Mouse (Mus musculus) intestine, embryonic 14.5 days (tissue): ENCODE data around the gene Rhbdf1. TPM values are rescaled to one million over a fixed set of nuclear protein-coding genes. Genes with fewer than 3 reads are reported as not detected.

Experiments
- ATAC-seq: fragments of 200-750 bp; cut with Nextera tagmentation; replicated peaks from 2 replicates; pipeline ENCODE4 v1.8.0; 2017; ENCODE audit warnings: low read depth, moderate number of reproducible peaks, moderate TSS enrichment, moderate library complexity; ENCODE audit not compliant: low FRiP score, low TSS enrichment
- DNase-seq: peaks from one replicate; pipeline ENCODE4 v3.0.0-alpha.2; 2018; ENCODE audit warnings: low spot score
- H3K27ac ChIP-seq: fragments of 300-500 bp; sonication (generic); 2 replicates; pipeline ENCODE4 v1.5.1; 2014; ENCODE audit warnings: low read depth, mild to moderate bottlenecking, control low read depth
- H3K27me3 ChIP-seq: fragments of 300-500 bp; sonication (generic); replicated peaks from 2 replicates; pipeline ENCODE4 v1.6.1; 2014; ENCODE audit warnings: low read length, control low read depth; ENCODE audit not compliant: control insufficient read depth, insufficient read depth
- H3K36me3 ChIP-seq: fragments of 300-500 bp; sonication (generic); 2 replicates; pipeline ENCODE4 v1.6.1; 2014; ENCODE audit warnings: low read length, control low read depth; ENCODE audit not compliant: control insufficient read depth, insufficient read depth
- H3K4me1 ChIP-seq: fragments of 300-500 bp; sonication (generic); replicated peaks from 2 replicates; pipeline ENCODE4 v1.6.1; 2014; ENCODE audit warnings: low read length, control low read depth, mixed read lengths; ENCODE audit not compliant: control insufficient read depth, insufficient read depth
- H3K4me2 ChIP-seq: fragments of 300-500 bp; sonication (generic); 2 replicates; pipeline ENCODE4 v1.6.1; 2014; ENCODE audit warnings: low read length
- H3K4me3 ChIP-seq: fragments of 300-500 bp; sonication (generic); 2 replicates; pipeline ENCODE4 v1.5.1; 2014; ENCODE audit warnings: low read depth, low read length, control low read depth, mixed read lengths
- H3K9ac ChIP-seq: fragments of 300-500 bp; sonication (generic); 2 replicates; pipeline ENCODE4 v1.6.1; 2014; ENCODE audit warnings: mild to moderate bottlenecking, low read length
- H3K9me3 ChIP-seq: fragments of 300-500 bp; sonication (generic); 2 replicates; pipeline ENCODE4 v1.6.1; 2016; ENCODE audit warnings: low read length, control low read depth; ENCODE audit not compliant: control insufficient read depth
- WGBS: fragments of 180-500 bp; shearing (Covaris S2); extraction: QIAGEN DNeasy Blood & Tissue Kit; methylation state at CpG from one replicate; pipeline ENCODE4 v1.1.7; 2014; 5-methylcytosine and 5-hydroxymethylcytosine counted together
- polyA plus RNA-seq: library from polyadenylated mRNA; unstranded; fragments of >200 nt; fragmentation: Nextera tagmentation; extraction: Ambion mirVana; gene quantifications from 2 replicates; pipeline ENCODE4 v1.2.1, GENCODE M21; 2014

The Rhbdf1 gene
- 45.6 and 57.9 TPM in 2 replicates for polyA plus RNA-seq

GRCm38 (mm10) chr11:32221951-32222409, at the start of gene Rhbdf1:
Gene Rhbdf1 (minus strand): TSS chr11:32222300.
- no peaks in the 10 kb centered on the region for H3K27me3 ChIP-seq
- 0 out of 2 replicates have a peak, but pooled peaks cover 7% of the 10 kb centered on the region for H3K36me3 ChIP-seq
- H3K4me2 ChIP-seq: peak within 1 kb of the TSS; percentile 74
- DNase-seq: peak; percentile 82
- peak within 1 kb of the TSS; percentile 98 for H3K27ac ChIP-seq
- peak within 1 kb of the TSS; percentile 97 for H3K9ac ChIP-seq
- H3K4me3 ChIP-seq: peak within 1 kb of the TSS; percentile 88
- H3K4me1 ChIP-seq: peaks cover 55% of the 10 kb centered on the region
- no peaks in the 10 kb centered on the region for H3K9me3 ChIP-seq
- peak; percentile 56 for ATAC-seq
- WGBS: under 1% methylated on average over 61 of the region's 72 CpGs

GRCm38 (mm10) chr11:32271178-32271577, 49.1 kb upstream of the Rhbdf1 start:
- WGBS: 53% methylated on average over 4 of the region's 4 CpGs
- no peak overlapping the region for H3K27ac ChIP-seq
- no peak for DNase-seq
- H3K9ac ChIP-seq: no peak overlapping the region
- no peaks in the 10 kb centered on the region for H3K36me3 ChIP-seq
- no peak for ATAC-seq
- 0 out of 2 replicates have a peak, but pooled peaks cover 8% of the 10 kb centered on the region for H3K4me1 ChIP-seq
- no peaks in the 10 kb centered on the region for H3K9me3 ChIP-seq
- no peak overlapping the region for H3K4me2 ChIP-seq
- H3K4me3 ChIP-seq: no peak overlapping the region
- peaks cover 5% of the 10 kb centered on the region; the same call in 1 of the 2 replicates for H3K27me3 ChIP-seq

- 85% methylated on average over 5 of the region's 5 CpGs for WGBS
- ATAC-seq (no peak), DNase-seq (no peak)
- Histone ChIP-seq H3K9ac (no peak overlapping the region), H3K36me3 (no peaks in the 10 kb centered on the region), H3K4me2 (no peak overlapping the region), H3K4me3 (no peak overlapping the region), H3K27ac (no peak overlapping the region), H3K4me1 (0 out of 2 replicates have a peak, but pooled peaks cover 8% of the 10 kb centered on the region), H3K9me3 (no peaks in the 10 kb centered on the region), H3K27me3 (peaks cover 5% of the 10 kb centered on the region; the same call in 1 of the 2 replicates)
Observed at GRCm38 (mm10) chr11:32268952-32269351, 46.9 kb upstream of the Rhbdf1 start.

GRCm38 (mm10) chr11:32267964-32268363, 45.9 kb upstream of the Rhbdf1 start:
- Histone ChIP-seq H3K27ac (peak overlapping the region; percentile 92), H3K4me3 (peak overlapping the region; percentile 89), H3K4me2 (peak overlapping the region; percentile 80), H3K9ac (peak overlapping the region; percentile 95), H3K36me3 (no peaks in the 10 kb centered on the region), H3K9me3 (no peaks in the 10 kb centered on the region), H3K27me3 (peaks cover 5% of the 10 kb centered on the region; the same call in 1 of the 2 replicates), H3K4me1 (0 out of 2 replicates have a peak, but pooled peaks cover 9% of the 10 kb centered on the region)
- WGBS: 21% methylated on average over 5 of the region's 5 CpGs
- ATAC-seq (0 out of 2 replicates have a peak, but pooled peaks have one; percentile 6), DNase-seq (peak; percentile 54)

GRCm38 (mm10) chr11:32267188-32267884, 45.2 kb upstream of the Rhbdf1 start, which contains the start of gene Nprl3:
Gene Nprl3 (minus strand): TSS chr11:32267707.
- under 1% methylated on average over 54 of the region's 54 CpGs for WGBS
- H3K27ac ChIP-seq: peak within 1 kb of the TSS; percentile 92
- peak; percentile 99 for ATAC-seq
- no peaks in the 10 kb centered on the region for H3K36me3 ChIP-seq
- peak; percentile 94 for DNase-seq
- peak within 1 kb of the TSS; percentile 95 for H3K9ac ChIP-seq
- H3K27me3 ChIP-seq: peaks cover 5% of the 10 kb centered on the region; the same call in 1 of the 2 replicates
- H3K9me3 ChIP-seq: no peaks in the 10 kb centered on the region
- peak within 1 kb of the TSS; percentile 80 for H3K4me2 ChIP-seq
- 0 out of 2 replicates have a peak, but pooled peaks cover 11% of the 10 kb centered on the region for H3K4me1 ChIP-seq
- H3K4me3 ChIP-seq: peak within 1 kb of the TSS; percentile 89

- ATAC-seq: no peak; the same call in 1 of the 2 replicates
- H3K4me1 ChIP-seq: 0 out of 2 replicates have a peak, but pooled peaks cover 11% of the 10 kb centered on the region
- peaks cover under 1% of the 10 kb centered on the region; the same call in 1 of the 2 replicates for H3K36me3 ChIP-seq
- no peaks in the 10 kb centered on the region for H3K9me3 ChIP-seq
- peaks cover 2% of the 10 kb centered on the region; the same call in 1 of the 2 replicates for H3K27me3 ChIP-seq
- WGBS: 18% methylated on average over 6 of the region's 6 CpGs
- peak overlapping the region; percentile 92 for H3K27ac ChIP-seq
- peak overlapping the region; percentile 89 for H3K4me3 ChIP-seq
- DNase-seq: no peak
- H3K9ac ChIP-seq: peak overlapping the region; percentile 95
- H3K4me2 ChIP-seq: peak overlapping the region; percentile 80
Observed at GRCm38 (mm10) chr11:32266776-32267175, 44.7 kb upstream of the Rhbdf1 start.

- no peak for DNase-seq
- H3K4me1 ChIP-seq: 0 out of 2 replicates have a peak, but pooled peaks cover 11% of the 10 kb centered on the region
- H3K36me3 ChIP-seq: peaks cover 4% of the 10 kb centered on the region; the same call in 1 of the 2 replicates
- H3K27ac ChIP-seq: no peak overlapping the region
- no peaks in the 10 kb centered on the region for H3K27me3 ChIP-seq
- no peak overlapping the region for H3K9ac ChIP-seq
- no peak overlapping the region for H3K4me2 ChIP-seq
- ATAC-seq: no peak
- H3K4me3 ChIP-seq: no peak overlapping the region
- H3K9me3 ChIP-seq: no peaks in the 10 kb centered on the region
- WGBS: 92% methylated on average over 6 of the region's 6 CpGs
Observed at GRCm38 (mm10) chr11:32266194-32266593, 44.1 kb upstream of the Rhbdf1 start.

- H3K9ac ChIP-seq: no peak overlapping the region
- ATAC-seq (no peak), DNase-seq (no peak)
- no peak overlapping the region for H3K27ac ChIP-seq
- no peak overlapping the region for H3K4me3 ChIP-seq
- H3K4me1 ChIP-seq: 0 out of 2 replicates have a peak, but pooled peaks cover 11% of the 10 kb centered on the region
- H3K4me2 ChIP-seq: no peak overlapping the region
- peaks cover 12% of the 10 kb centered on the region for H3K36me3 ChIP-seq
- H3K27me3 ChIP-seq: no peaks in the 10 kb centered on the region
- no peaks in the 10 kb centered on the region for H3K9me3 ChIP-seq
- WGBS: 97% methylated on average over 3 of the region's 3 CpGs
Observed at GRCm38 (mm10) chr11:32265117-32265738, 43.1 kb upstream of the Rhbdf1 start.
